Mouse (Mus musculus) embryonic stem cell, embryonic (primary cell): ENCODE measurements around the gene Pabpn1l.

ENCODE experiments used
- CTCF ChIA-PET, 4 experiments: fragments of 300-600 bp in 2 of 4; fragments of 350-600 bp in 2 of 4; sonication (Branson Sonifier 250); formaldehyde crosslinking; loops; one replicate each; lab custom pipeline; 2022; ENCODE audit warnings: inconsistent platforms in 2 of 4; lab: Charles Lee
- POLR2A ChIA-PET, 4 experiments: fragments of 300-600 bp in 2 of 4; fragments of 350-600 bp in 2 of 4; sonication (Branson Sonifier 250); formaldehyde crosslinking; loops; one replicate each; lab custom pipeline; 2022; ENCODE audit warnings: antibody characterized with exemption in 4 of 4, inconsistent platforms in 1 of 4; lab: Charles Lee

Pabpn1l gene

DNA sequence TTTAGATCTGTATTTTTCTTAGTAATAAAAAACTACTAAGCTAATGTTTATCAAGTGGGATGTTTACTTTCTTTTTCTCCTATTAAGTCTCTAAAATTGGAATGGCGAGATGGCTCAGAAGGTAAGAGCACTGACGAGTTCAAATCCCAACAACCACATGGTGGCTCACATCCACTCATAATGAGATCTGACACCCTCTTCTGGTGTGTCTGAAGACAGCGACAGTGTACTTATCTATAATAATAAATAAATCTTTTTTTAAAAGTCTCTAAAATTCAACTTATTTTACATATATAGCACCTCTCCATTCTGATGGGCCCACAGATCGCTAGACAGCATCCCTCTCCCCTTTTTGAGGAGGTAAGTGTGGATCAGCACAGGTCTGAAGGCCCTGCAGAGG, 12.3 kb downstream of the Pabpn1l start:
- POLR2A ChIA-PET, result interaction anchor here in 2 of 4 experiments (0.7 to 2.8 kb wide), 12 partner anchors 8 to 602 kb away, joined by 3 to 10 read pairs (median 4); partner anchors contain the start of genes Cdt1 (in 1 of the 2), Chmp1a (in 1 of the 2), Snai3 (in 1 of the 2) and Spata33 (in 1 of the 2)
- CTCF ChIA-PET, result interaction anchor here in 1 of 4 experiments (1.5 kb wide), 1 partner anchor 14 kb away, joined by 5 read pairs; no protein-coding TSS in a partner anchor

DNA sequence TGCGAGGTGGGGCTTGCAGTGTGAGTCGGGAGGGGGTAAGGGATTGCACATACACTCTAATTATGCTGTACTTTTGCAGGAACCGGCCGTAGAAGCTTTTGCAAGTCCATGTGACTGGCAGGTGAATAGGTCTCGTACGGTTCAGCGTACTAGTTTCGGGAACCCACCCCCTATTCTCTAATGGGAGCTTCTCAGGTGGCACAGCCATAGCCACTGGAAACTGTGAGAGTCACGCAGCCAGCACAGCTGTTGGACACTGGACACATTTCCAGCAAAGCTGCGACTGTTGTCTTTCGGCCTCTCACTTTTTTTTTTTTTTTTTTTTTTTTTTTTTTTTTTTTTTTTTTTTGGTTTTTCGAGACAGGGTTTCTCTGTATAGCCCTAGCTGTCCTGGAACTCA, 15.7 kb downstream of the Pabpn1l start:
- ChIA-PET POLR2A (interaction anchor here in 2 of 4 experiments (0.6 to 1.2 kb wide), 3 partner anchors 8 to 494 kb away, joined by 3 to 4 read pairs (median 4); no protein-coding TSS in a partner anchor), CTCF (interaction anchor here in 3 of 4 experiments (0.6 to 1.2 kb wide), 4 partner anchors 20 to 746 kb away, joined by 3 to 9 read pairs (median 3); no protein-coding TSS in a partner anchor)

DNA sequence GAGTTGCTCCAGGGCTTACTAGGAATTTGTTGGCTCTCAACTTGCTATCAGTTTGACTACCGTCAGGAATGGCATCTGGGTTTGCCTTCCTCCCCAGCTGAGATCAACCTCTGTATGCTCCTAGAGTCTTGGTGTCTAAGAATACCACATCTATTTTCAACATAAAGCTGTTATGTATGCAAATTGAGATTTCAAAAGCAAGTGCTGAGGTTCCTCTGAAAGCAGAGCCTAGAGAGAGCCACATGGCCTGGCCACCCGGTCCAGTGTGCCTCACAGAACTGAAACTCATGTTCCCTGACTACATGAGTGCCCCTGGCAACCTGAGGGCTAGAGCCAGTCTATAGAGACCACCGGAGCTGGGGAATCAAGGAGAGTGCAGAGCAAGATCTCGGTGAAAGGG, 17.2 kb downstream of the Pabpn1l start:
- POLR2A ChIA-PET, result interaction anchor here in 3 of 4 experiments (0.5 to 1.6 kb wide), 4 partner anchors 31 to 495 kb away, joined by 3 read pairs; no protein-coding TSS in a partner anchor
- CTCF ChIA-PET, result interaction anchor here in 3 of 4 experiments (0.6 to 1.1 kb wide), 5 partner anchors 13 to 717 kb away, joined by 3 to 6 read pairs (median 4); no protein-coding TSS in a partner anchor

DNA sequence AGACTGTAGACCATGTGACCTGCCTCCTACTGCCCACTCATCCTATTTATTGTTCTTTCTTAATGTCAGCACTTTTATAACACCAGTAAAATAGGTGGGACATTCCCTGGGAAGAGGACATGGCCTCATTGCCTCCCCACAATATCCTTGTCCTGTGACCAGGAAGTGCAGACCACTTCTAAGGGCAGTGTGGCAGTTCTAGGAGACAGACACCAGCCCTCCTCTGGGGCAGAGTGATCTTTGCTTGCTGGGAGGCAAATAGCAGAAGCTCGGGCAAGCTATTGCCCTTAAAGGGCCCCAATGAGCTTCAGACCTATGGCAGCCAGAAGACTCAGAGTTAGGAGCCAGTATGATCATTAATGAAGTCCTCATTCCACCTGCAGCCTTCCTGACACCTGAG, 17.9 kb downstream of the Pabpn1l start:
- ChIA-PET CTCF (interaction anchor here in 2 of 4 experiments (0.7 to 1.1 kb wide), 2 partner anchors 18 to 209 kb away, joined by 3 read pairs; no protein-coding TSS in a partner anchor), POLR2A (interaction anchor here in 3 of 4 experiments (0.8 to 1.7 kb wide), 6 partner anchors 11 to 496 kb away, joined by 3 read pairs; partner anchors contain the start of gene Aprt (in 1 of the 3))

DNA sequence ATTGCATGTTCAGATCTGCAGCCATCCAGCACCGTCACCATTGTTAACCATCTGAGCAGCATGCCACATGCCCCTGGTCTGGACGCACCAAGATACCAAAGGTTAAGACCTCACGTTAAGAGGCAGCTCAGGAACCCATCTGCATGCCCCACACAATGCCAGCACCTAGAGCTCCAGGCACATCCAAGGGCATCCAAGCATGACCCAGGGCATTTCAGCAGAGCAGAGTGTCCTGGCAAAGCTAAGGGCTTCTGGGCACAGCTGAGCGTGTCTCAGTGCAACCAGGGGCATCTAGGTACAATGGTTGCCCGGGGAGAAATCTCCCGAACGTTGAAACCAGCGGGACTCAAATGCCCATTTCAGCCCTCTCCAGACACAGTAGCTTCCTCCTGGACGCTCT, 21.9 kb downstream of the Pabpn1l start:
- POLR2A ChIA-PET, result interaction anchor here in 1 of 4 experiments (0.9 to 1.6 kb wide), 4 partner anchors 10 to 33 kb away, joined by 3 to 5 read pairs (median 3); partner anchors contain the start of genes Cdt1 and Galns
- CTCF ChIA-PET, result interaction anchor here in 2 of 4 experiments (0.6 to 1.1 kb wide), 3 partner anchors 11 to 510 kb away, joined by 3 to 4 read pairs (median 3); partner anchors contain the start of genes Galns (in 1 of the 2) and Trappc2l (in 1 of the 2)

DNA sequence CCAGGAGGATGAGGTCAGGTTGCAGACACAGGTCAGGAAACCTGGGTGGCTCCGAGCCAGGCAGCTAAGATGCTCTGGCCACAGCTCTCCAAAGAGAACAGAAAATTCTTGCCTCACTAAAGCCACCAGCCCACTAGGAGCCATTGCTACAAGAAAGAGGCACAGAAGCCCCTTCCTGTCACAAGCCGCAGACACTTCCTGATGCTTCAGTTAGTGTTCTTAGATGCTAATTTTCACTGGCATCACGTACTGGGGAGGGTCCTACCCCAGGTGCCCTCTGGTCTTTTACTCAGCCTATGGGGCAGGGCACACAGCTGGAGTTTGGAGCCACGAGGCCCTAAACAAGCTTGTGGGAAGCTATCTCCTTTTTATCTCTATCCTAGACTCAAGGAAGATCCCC, 26.5 kb downstream of the Pabpn1l start:
- ChIA-PET CTCF (no interaction called here), POLR2A (interaction anchor here in 1 of 4 experiments (1.1 kb wide), 1 partner anchor 15 kb away, joined by 3 read pairs; the partner anchor contains the start of gene Galns)

DNA sequence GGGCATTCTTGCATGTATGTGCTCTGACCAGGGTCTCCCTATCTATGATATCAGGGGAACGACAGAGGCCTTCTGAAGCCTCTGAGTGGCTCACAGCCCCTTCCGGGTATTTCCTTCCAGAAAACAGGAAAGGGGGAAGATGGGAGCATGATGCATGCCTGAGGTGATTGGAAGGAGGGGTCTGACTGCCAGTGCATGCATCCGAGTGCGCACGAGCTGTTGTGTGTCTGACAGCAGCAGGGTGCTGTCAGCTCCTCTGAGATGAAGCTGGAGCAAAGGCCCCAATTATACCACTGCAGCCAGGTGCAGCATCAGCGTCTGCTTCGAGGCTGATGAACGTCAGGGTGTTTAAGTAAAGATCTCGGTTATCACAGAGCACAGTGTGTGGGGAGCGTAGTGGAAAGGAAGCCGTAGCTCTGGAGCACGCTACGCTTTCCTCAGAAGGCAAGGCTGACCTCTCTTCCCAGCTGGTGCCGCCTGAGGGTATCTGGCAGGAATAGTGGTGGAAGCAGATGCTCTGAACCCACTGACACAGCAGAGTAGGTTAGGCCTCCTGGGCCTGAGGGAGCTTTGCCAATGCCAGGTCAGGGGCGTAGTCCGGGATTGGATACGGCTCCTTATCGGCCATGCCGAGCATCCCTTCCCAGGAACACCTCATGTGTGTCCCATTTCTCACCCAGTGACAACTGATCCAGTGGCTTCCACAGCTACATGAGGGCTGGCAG, 28.6 kb downstream of the Pabpn1l start:
- ChIA-PET CTCF (interaction anchor here in 3 of 4 experiments (0.5 to 1.0 kb wide), 4 partner anchors 14 to 1757 kb away, joined by 3 to 4 read pairs (median 3); no protein-coding TSS in a partner anchor), POLR2A (interaction anchor here in 2 of 4 experiments (0.5 to 3.0 kb wide), 8 partner anchors 8 to 393 kb away, joined by 3 to 11 read pairs (median 5); partner anchors contain the start of gene Aprt (in 1 of the 2))

DNA sequence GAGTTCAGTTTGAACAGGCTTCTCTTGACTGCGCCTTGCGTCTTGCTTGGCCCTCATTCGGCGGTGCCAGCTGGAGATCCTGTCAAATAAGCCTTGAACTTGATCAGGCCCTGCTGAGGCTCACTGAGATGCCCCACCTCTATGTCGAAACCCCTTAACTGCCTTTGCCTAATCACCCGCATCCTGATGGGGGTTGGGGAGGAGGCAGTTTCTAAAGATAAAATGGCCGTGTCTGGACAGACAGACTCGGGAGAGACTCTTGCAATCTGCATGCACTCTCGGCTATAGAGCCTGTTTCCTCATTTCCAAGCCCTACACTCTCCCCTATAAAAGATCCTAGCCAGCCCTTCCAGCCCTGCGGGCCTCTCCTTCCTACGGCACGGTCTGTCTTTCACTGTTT, 29.3 kb downstream of the Pabpn1l start:
- ChIA-PET CTCF (interaction anchor here in 2 of 4 experiments (0.5 to 1.0 kb wide), 2 partner anchors 58 to 298 kb away, joined by 3 to 4 read pairs; no protein-coding TSS in a partner anchor), POLR2A (interaction anchor here in 2 of 4 experiments (0.9 to 3.0 kb wide), 4 partner anchors 10 to 18 kb away, joined by 4 to 11 read pairs (median 8); partner anchors contain the start of gene Aprt (in 1 of the 2))

DNA sequence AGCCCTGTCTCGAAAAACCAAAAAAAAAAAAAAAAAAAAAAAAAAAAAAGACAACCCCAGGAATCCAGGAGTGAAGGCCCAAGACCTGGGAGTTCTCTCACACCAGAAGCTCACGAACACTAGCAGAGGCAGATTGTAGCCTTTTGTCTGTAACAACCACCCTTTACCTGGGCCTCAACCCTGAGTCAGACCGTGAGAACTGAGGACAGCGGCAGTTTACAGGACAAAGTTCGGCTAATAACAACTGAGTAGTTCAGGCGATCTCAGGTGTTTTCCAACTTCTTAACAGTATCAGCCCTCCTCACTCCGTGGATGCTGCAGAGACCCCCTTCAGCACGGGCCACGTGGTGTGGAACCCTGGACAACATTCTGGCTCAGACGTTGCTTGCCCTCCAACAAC, 35.8 kb downstream of the Pabpn1l start:
- ChIA-PET CTCF (interaction anchor here in 3 of 4 experiments (0.6 to 1.1 kb wide), 4 partner anchors 18 to 1640 kb away, joined by 3 to 6 read pairs (median 4); no protein-coding TSS in a partner anchor), POLR2A (interaction anchor here in 3 of 4 experiments (0.7 to 4.3 kb wide), 9 partner anchors 9 to 646 kb away, joined by 3 to 27 read pairs (median 4); partner anchors contain the start of genes Galns (in 2 of the 3), Trappc2l (in 2 of the 3) and Aprt (in 1 of the 3))

DNA sequence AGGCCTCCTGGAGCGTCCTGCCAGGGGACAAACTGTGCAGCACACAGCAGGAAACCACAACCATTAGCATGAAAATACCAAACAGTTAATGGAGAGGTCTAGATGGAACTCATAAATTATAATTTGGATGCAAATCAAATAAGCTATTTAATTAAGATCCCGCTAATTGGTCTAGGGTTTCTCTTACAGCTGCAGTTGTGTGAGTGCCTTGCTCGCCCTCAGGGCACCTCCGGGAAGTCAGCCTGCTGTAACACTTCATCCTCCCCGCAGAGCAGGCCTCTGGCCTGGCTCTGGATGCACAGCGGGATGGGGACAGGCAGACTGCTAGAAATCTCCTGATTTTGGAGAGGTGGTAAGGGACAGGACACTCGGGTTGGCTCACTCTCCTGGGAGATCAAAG, 36.4 kb downstream of the Pabpn1l start:
- ChIA-PET CTCF (interaction anchor here in 2 of 4 experiments (0.6 to 1.1 kb wide), 5 partner anchors 19 to 753 kb away, joined by 3 to 4 read pairs (median 3); partner anchors contain the start of gene Piezo1 (in 1 of the 2)), POLR2A (interaction anchor here in 3 of 4 experiments (0.7 to 7.7 kb wide), 14 partner anchors 8 to 143 kb away, joined by 3 to 92 read pairs (median 4); partner anchors contain the start of genes Cdt1 (in 2 of the 3), Galns (in 2 of the 3), Trappc2l (in 2 of the 3) and Aprt (in 1 of the 3))

DNA sequence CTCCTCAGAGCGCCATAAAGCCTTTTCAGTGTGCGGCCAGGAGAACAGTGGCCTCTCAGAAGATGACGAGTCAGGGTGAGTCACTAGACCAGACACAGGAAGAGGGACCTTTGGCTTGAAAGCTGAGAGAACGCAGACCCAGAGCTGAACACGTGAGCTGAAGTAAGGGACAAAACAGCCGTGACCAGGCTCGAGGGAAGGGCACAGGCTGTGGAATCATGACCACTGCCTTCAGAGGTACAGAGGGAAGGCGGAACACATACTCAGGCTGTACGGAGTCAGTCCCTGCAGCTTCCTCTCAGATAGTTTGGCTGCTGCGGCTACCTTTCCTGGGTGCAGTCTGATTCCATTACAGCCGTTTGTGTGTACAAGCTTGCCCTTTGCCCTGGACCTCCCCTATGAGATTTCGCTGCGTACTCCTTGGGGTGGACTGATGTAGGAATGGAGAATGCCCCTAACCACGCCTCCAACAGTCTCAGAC, 37.1 kb downstream of the Pabpn1l start:
- CTCF ChIA-PET, result interaction anchor here in 3 of 4 experiments (0.7 to 1.1 kb wide), 3 partner anchors 18 to 68 kb away, joined by 3 read pairs; partner anchors contain the start of gene Piezo1 (in 1 of the 3)
- POLR2A ChIA-PET, result interaction anchor here in 3 of 4 experiments (0.7 to 7.7 kb wide), 11 partner anchors 9 to 60 kb away, joined by 3 to 92 read pairs (median 4); partner anchors contain the start of genes Cdt1 (in 2 of the 3), Galns (in 2 of the 3), Trappc2l (in 2 of the 3) and Aprt (in 1 of the 3)

DNA sequence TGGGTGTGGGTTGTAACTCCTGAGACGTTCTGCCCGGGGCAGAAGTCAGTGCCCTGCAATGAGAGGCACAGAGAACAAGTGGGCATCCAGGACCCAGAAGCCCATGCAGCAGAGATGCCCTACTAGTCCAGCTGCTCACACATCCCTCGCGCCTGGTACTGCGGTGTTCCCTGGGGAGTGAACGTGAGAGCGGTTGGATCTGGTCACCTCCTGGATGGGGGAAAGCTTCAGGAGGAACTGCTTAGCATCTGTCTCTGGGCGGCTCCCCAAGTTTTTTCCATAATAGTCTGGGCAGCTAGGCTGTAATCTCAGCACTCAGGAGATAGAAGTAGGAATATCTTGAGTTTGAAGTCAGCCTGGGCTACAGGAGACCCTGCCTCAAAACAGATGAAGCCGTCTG, 37.6 kb downstream of the Pabpn1l start:
- ChIA-PET CTCF (interaction anchor here in 3 of 4 experiments (0.7 to 1.1 kb wide), 4 partner anchors 18 to 69 kb away, joined by 3 read pairs; partner anchors contain the start of gene Piezo1 (in 1 of the 3)), POLR2A (interaction anchor here in 3 of 4 experiments (0.8 to 7.7 kb wide), 8 partner anchors 9 to 60 kb away, joined by 3 to 92 read pairs (median 6); partner anchors contain the start of genes Aprt (in 1 of the 3), Cdt1 (in 1 of the 3), Galns (in 1 of the 3) and Trappc2l (in 1 of the 3))

DNA sequence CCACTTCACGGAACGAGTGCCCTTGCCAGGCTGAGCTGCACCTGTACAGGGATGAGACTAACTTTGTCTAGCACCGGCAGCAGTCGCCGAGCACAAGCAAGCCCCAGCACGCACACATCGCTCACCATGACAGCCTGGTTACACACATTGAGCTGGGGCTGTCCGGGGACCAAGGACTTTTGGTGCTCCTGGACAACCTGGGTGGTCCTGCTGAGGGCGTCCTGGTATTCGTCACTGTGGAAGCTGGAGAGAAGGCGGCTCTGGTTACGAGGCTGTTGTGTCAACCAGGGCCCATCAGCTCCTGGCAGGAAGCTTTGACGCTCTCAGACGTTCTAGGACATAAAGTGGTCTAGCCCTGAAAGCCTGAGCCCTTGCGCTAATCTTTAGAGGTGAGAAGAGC, 41.6 kb downstream of the Pabpn1l start:
- POLR2A ChIA-PET, result interaction anchor here (0.6 to 18.6 kb wide), 19 partner anchors 11 to 817 kb away, joined by 3 to 397 read pairs (median 4); partner anchors contain the start of genes Cdt1 (in 3 of the 4) and Piezo1 (in 1 of the 4)
- CTCF ChIA-PET, result interaction anchor here in 3 of 4 experiments (0.5 to 0.7 kb wide), 5 partner anchors 209 to 1116 kb away, joined by 3 to 9 read pairs (median 4); no protein-coding TSS in a partner anchor

DNA sequence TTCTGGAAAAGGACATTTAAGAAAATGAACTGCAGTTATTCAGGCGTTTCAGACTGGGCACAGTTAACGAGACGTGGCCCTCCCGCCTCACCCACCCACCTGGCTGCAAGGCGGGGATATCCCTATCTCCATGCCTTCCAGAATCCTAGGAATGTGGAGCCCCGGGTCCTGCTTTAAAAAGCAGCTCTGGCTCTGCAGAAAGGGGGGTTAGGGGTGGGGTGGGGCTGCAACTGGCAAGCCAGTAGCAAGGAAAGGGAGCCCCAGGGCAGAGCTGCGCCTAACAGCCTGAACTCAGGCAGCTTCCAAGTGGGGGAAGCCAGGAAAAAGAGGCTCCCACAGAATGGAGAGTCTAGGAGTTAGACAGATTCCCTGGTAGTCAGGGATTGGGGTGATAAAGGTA, 43.3 kb downstream of the Pabpn1l start:
- CTCF ChIA-PET, result interaction anchor here in 2 of 4 experiments (0.6 to 1.4 kb wide), 2 partner anchors 15 to 32 kb away, joined by 3 read pairs; partner anchors contain the start of genes Galns (in 1 of the 2) and Trappc2l (in 1 of the 2)
- POLR2A ChIA-PET, result interaction anchor here (0.7 to 18.6 kb wide), 9 partner anchors 10 to 57 kb away, joined by 3 to 397 read pairs (median 8); partner anchors contain the start of genes Cdt1 (in 2 of the 4) and Piezo1 (in 2 of the 4)

DNA sequence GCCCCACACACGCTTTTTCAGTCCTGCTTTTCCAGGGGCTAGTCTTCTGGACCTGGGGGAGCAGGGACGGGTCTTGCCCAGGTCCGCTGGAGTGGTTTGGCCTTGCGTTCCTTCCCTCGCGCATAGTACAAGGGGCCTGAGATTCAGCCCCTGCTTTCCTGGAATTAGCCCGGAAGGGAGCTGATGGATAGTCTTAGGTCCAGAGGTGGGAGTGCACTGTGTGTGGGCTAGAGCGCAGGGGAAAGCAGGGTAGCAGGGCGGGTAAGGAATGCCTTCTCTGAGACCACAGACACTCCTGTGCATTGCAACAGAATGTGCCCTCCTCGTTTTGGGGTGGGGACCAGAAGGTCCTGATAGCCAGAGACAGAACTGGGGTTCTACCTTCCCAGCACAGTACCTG, 45.4 kb downstream of the Pabpn1l start:
- CTCF ChIA-PET, result interaction anchor here in 1 of 4 experiments (0.6 to 0.9 kb wide), 2 partner anchors 36 to 54 kb away, joined by 3 read pairs; no protein-coding TSS in a partner anchor

DNA sequence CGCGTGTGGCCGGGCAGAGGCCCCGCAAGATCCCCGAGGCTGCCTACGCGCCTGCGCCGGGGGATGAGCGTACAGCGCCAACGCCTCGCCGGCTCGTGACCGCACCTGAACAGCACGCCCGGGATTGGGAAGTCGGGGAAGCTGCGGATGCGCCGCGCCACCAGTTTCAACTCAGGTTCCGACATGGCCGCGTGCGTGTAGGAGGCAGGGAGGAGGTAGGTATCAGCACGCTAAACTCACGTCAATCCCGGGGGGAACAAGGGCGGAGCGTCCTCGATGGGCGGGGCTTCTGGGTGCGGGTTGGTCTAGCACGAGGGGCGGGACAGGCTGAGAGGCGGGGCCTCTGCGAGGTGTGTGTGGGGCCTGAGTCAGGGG, 45.9 kb downstream of the Pabpn1l start, which contains the start of gene Aprt:
Aprt (minus strand) TSS at position 262 of the 375 bp plus-strand sequence.
- ChIA-PET POLR2A (interaction anchor here (0.6 to 18.6 kb wide), 25 partner anchors 8 to 1416 kb away, joined by 3 to 397 read pairs (median 4); partner anchors contain the start of genes Cdt1 (in 3 of the 4), Galns (in 2 of the 4), Piezo1 (in 1 of the 4) and Trappc2l (in 1 of the 4)), CTCF (interaction anchor here in 1 of 4 experiments (0.6 kb wide), 1 partner anchor 54 kb away, joined by 3 read pairs; no protein-coding TSS in a partner anchor)

More for the DNA sequence above, 45.4 kb downstream of the Pabpn1l start:
- POLR2A ChIA-PET, result interaction anchor here (0.6 to 18.6 kb wide), 27 partner anchors 8 to 1416 kb away, joined by 3 to 397 read pairs (median 4); partner anchors contain the start of genes Cdt1 (in 3 of the 4), Galns (in 2 of the 4), Piezo1 (in 1 of the 4) and Trappc2l (in 1 of the 4)
